Mouse (Mus musculus): ENCODE results near the gene Clpp. TPM values are rescaled to one million over a fixed set of nuclear protein-coding genes. Genes with fewer than 3 reads are reported as not detected.

Clpp gene
- total RNA-seq, 1 experiment from 2014 or later = 106 TPM

- DNase-seq = peak; percentile 2
Observed at GRCm38 (mm10) chr17:56986105-56986805, 3.9 kb upstream of the Clpp start.

DNA sequence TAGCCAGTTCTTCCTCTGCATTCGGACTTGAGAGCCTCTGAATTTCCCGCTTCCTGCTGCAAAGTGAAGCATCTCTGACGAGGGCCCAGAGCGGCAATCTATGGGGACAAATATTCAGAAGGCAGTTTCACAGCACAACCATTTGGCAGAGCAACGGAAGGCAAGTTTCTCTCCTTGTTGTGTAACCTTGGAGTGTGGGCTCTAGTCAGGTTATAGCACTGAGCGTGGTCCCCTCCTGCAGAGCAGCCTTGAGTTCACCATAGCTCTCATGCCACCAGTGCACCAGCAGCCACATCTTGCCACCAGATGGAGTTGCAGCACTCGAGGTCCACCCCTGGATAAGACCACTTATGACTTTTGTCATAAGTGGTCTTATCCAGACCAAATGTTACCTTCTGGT, 1.7 kb upstream of the Clpp start:
- peak; percentile 6 for DNase-seq

GRCm38 (mm10) chr17:56988921-56989430, 1.1 kb upstream of the Clpp start:
- peak; percentile 1 for DNase-seq

GRCm38 (mm10) chr17:56989467-56990114, 514 bp upstream of the Clpp start:
- peak; percentile 80 for DNase-seq

- DNase-seq = no peak
Observed at GRCm38 (mm10) chr17:56990966-56991365, 861 bp downstream of the Clpp start.

GRCm38 (mm10) chr17:56995046-56995445, 4.9 kb downstream of the Clpp start:
- DNase-seq = peak; percentile 57

DNA sequence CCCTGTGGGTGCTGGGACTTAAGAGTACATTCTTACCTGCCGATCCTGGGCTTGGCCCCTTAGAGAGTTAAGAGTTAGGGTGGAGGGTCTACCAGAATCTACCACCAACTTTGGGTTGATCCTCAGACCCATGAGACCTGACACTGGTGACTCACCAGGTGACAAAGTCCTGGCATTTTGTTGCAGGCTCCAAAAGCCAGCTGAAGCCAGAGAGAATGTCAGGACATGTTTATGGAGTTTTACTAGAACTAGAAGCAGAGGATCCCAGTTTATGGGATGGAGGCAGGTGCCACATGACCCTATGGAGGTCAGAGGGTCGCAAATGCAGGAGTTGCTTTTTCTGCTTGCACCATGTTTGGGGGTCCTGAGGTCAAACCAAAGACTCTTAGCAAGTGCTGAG, 6.4 kb downstream of the Clpp start:
- peak; percentile 33 for DNase-seq

DNA sequence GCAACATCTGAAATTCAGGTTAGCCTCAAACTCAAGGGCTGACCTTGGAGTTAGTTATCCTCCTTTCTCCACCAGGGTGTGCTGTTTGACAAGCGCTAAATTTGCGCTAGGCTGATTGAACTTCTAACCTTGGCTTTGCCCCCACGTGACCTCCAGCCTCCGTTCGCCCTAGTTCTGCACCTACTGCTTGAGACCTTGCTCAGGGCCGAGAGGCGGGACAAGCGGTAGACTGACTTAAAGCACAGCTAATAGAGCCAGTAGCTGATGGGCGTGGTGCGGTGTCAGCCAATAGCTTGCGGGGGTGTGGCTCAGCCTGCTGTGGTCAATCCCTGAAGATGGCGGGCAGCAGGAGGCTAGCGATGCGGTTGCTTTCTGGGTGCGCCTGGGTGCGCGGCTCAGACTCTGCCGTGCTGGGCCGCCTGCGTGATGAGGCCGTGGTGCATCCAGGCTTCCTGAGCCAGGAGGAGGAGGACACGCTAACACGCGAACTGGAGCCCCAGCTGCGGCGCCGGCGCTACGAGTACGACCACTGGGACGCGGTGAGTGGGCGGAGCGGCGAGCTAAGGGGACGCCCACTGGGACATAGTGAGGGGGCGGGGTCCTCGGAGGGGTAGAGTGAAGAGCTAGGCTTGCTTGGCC, 7.0 kb downstream of the Clpp start, which contains the start of gene Alkbh7:
Gene Alkbh7 (plus strand): TSS at position 311 of the 639 bp plus-strand sequence.
- peak; percentile 98 for DNase-seq

GRCm38 (mm10) chr17:56999414-56999813, 9.3 kb downstream of the Clpp start:
- DNase-seq = peak; percentile 63

DNA sequence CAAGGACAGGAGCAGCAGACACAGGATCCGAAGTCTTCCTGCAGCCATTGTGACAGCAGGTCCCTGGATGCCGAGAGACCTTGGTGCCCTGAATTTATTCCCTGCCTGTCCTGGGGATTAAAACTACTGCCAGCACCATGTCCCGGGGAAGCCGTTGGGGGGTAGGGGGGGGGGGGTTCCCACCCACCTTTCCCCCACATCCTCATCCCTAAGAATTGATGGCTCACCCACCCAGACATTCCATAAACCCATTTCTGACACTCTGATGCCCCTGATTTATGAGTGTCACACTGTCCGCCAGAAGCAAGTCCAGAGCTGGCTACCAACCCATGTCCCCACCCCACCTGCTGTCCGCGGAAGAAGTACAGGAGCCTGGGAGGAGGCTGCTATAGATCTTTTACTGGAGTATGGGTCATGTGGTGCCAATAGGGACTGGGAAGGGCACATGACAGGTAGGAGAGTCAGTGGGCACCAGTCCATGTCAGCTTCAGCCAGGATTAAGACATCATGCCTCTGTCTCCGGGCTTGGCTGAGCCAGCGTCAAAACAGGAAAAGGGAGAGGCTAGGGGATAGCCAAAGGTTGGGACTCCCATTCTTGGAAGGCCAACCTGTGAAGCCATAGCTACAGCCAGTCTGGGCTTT, 10.0 kb downstream of the Clpp start, which contains the start of gene Pspn:
Gene Pspn (minus strand): TSS at position 51 of the 642 bp plus-strand sequence.
- DNase-seq = peak; percentile 46

GRCm38 (mm10) chr17:57001228-57001627, 11.1 kb downstream of the Clpp start:
- DNase-seq = peak; percentile 29

DNA sequence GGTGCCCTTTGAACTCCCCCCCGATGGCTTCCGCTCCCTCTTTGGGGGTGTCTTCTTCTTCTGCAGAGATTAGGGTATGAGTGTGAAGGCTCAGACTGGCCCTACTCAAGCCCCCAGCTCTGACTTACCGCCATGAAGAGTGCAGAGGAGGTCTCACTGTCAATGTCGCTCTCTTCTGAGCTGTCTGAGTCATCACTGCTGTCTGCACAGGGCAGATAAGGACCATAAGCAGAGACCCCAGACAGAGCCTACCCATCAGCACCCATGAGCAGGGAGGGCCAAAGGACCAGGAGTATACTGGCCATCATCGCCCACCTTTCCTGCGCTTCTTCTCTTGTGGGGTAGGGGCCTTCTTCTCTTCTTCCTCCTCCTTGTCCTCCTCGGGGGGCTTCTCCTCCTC, 13.9 kb downstream of the Clpp start:
- DNase-seq = no peak

GRCm38 (mm10) chr17:57007137-57007905, 17.2 kb downstream of the Clpp start:
- peak; percentile 33 for DNase-seq

DNA sequence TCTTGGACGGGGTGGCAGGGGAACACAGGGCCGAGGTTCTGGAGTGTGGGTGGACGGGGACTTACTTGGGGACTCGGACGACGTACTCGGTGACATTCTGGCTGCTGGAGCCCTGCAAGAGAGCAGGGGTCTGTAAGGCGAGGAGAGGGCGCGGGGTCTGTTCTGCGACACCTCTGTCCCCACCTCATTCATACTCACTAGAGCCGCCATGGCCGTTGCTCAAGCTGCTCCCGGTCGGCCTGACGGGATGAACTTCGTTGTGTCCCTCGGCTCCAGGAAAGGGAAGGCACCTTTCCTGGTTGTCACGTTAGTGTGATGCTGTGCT, 20.8 kb downstream of the Clpp start:
- DNase-seq = peak; percentile 40

- peak; percentile 96 for DNase-seq
Observed at GRCm38 (mm10) chr17:57011236-57012141, 21.4 kb downstream of the Clpp start, which contains the start of the genes Gtf2f1 and Gm17949. TSS of gene Gtf2f1 (minus strand) at chr17:57011288. TSS of gene Gm17949 (plus strand) at chr17:57011469.

DNA sequence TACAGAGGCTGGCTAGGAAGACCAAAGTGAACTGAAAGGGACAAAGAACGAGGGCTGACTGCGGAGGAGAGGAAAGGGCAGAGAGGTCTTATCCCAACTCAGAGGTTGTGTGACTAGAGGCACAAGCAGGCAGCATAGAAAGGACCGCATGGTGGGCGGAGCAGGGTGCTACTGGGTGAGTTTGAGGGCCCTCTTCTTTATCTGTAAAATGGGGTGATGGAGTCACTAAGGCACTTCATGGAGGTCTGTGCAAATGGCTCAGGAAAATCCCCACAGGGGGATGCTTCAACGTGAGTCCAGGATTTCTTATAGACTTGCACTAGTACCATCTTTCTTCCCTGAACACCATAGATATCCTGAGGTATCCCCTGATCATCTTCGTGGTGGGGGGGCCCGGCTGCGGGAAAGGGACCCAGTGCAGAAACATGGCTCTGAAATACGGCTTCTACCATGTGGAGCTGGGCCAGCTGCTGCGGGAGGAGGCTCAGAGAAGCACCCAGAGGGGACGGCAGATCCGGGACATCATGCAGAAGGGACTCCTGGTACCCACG, 22.2 kb downstream of the Clpp start:
- no peak for DNase-seq

- no peak for DNase-seq
Observed at GRCm38 (mm10) chr17:57019693-57020092, 29.6 kb downstream of the Clpp start.

- DNase-seq = no peak
Observed at GRCm38 (mm10) chr17:57020960-57021359, 30.9 kb downstream of the Clpp start.

GRCm38 (mm10) chr17:57027471-57027870, 37.4 kb downstream of the Clpp start:
- no peak for DNase-seq

- peak; percentile 52 for DNase-seq
Observed at GRCm38 (mm10) chr17:57029691-57030090, 39.6 kb downstream of the Clpp start.

Data from adrenal gland, postnatal 14 days (tissue).